Mouse (Mus musculus) C2C12 (cell line): ENCODE results near the gene Agr2. TPM values are rescaled to one million over a fixed set of nuclear protein-coding genes. Genes with fewer than 3 reads are reported as not detected.

ENCODE experiments used
- H3K27me3 ChIP-seq: one replicate; pipeline ENCODE4 v1.6.1; 2011; ENCODE audit not compliant: control insufficient read depth, insufficient read depth, insufficient read length
- H3K36me3 ChIP-seq: one replicate; pipeline ENCODE4 v1.6.1; 2011; ENCODE audit not compliant: control insufficient read depth, insufficient read depth
- H3K4me3 ChIP-seq: one replicate; pipeline ENCODE4 v1.5.1; 2011; ENCODE audit warnings: mild to moderate bottlenecking, control low read depth; ENCODE audit not compliant: poor library complexity, insufficient read depth, severe bottlenecking
- H3K79me2 ChIP-seq: one replicate; pipeline ENCODE4 v1.6.1; 2011; ENCODE audit not compliant: control insufficient read depth, insufficient read depth
- H3K79me3 ChIP-seq: one replicate; pipeline ENCODE4 v1.6.1; 2011; ENCODE audit warnings: low read depth, control low read depth
- H3ac ChIP-seq: one replicate; pipeline ENCODE3; 2011; ENCODE audit warnings: low read depth; ENCODE audit not compliant: control insufficient read depth, insufficient read length
- CEBPB ChIP-seq: IDR thresholded peaks from one replicate; pipeline ENCODE4 v1.6.1; 2011; ENCODE audit warnings: low read depth, mild to moderate bottlenecking, control low read depth, moderate library complexity
- CTCF ChIP-seq: IDR thresholded peaks from one replicate; pipeline ENCODE4 v1.5.1; 2011; ENCODE audit not compliant: control insufficient read depth, insufficient read depth, insufficient read length
- FOSL1 ChIP-seq: IDR thresholded peaks from one replicate; pipeline ENCODE4 v1.8.0; 2011; ENCODE audit warnings: mild to moderate bottlenecking, low read length; ENCODE audit not compliant: poor library complexity, insufficient read depth, severe bottlenecking
- MAX ChIP-seq: IDR thresholded peaks from one replicate; pipeline ENCODE4 v1.6.1; 2011; ENCODE audit warnings: mild to moderate bottlenecking, control low read depth
- MYOD1 ChIP-seq: IDR thresholded peaks from one replicate; pipeline ENCODE4 v1.6.1; 2011; ENCODE audit warnings: low read depth; ENCODE audit not compliant: control insufficient read depth, insufficient read length
- MYOG ChIP-seq: IDR thresholded peaks from one replicate; pipeline ENCODE4 v1.6.1; 2011; ENCODE audit not compliant: control insufficient read depth, insufficient read length; ENCODE audit errors: extremely low read depth
- USF1 ChIP-seq: IDR thresholded peaks from one replicate; pipeline ENCODE4 v1.6.1; 2011; ENCODE audit warnings: low read depth, mild to moderate bottlenecking, control low read depth, moderate library complexity
- long read RNA-seq, 2 experiments: library from polyadenylated mRNA; unstranded; transcript quantifications; one replicate each; pipeline ENCODE4 v2.0.0; 2019 to 2020
- polyA plus RNA-seq: library from polyadenylated mRNA; unstranded; fragments of >200 nt; fragmentation: generic; extraction: Trizol; gene quantifications from one replicate; pipeline ENCODE4 v1.2.1, GENCODE M21; 2012; ENCODE audit warnings: missing spikeins

Gene Agr2
- not detected for polyA plus RNA-seq
- long read RNA-seq, experiment 1: 0 reads
- long read RNA-seq, experiment 2: 0 reads

DNA sequence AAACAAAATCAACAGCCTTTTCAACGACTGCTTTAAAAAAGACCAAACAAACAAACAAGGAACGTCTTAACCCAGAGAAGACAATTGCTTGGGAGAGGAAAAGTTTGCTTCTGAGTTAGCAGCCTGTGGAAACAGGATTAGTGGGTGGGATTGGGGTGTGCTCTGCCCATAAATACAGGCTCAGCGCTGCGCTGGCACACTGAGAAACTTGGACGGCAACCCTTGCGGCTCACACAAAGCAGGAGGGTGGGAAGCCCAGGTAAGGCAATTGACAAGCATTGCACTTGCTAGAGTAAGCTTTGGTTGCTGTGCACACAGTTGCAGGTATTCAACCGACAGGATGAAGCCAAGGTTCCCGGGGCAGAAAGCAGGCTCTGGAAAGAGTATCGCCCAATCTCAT is at the start of gene Agr2:
Gene Agr2, plus strand, starts transcription at position 197 of the 400 bp plus-strand sequence.
- Histone ChIP-seq H3K4me3 (no peak within 1 kb of the TSS), H3K36me3 (no peaks in the 10 kb centered on the region), H3K79me3 (no peaks in the 10 kb centered on the region), H3K79me2 (no peaks in the 10 kb centered on the region), H3K27me3 (no peaks in the 10 kb centered on the region), H3ac (no peak within 1 kb of the TSS)
- TF ChIP-seq USF1 (no peak), CEBPB (no peak), MYOD1 (no peak), FOSL1 (no peak)

DNA sequence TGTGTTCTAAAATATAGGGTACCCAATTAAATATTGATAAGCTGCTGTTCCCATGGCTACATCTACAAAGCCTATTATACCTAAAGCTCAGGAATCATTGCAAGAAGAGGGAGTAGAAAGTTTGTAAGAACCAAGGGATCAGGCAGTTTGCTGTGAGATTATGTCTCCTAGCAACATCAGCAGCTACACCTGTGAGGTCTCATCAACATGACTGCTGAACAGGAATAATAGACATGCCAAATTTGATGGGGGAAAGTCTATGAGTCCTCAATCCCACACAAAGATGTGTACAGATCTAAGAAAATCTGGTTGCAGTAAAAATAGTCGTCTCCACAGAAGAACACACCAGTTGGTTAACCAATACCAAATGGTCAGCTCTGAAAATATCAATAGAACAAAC is 41.0 kb upstream of the Agr2 start:
- Histone ChIP-seq H3K79me3 (no peaks in the 10 kb centered on the region), H3K36me3 (no peaks in the 10 kb centered on the region), H3K4me3 (no peak overlapping the region), H3ac (no peak overlapping the region), H3K27me3 (no peaks in the 10 kb centered on the region), H3K79me2 (no peaks in the 10 kb centered on the region)
- TF ChIP-seq CTCF: no peak
- TF ChIP-seq FOSL1: no peak
- TF ChIP-seq USF1: no peak
- TF ChIP-seq MAX: no peak
- no peak for TF ChIP-seq MYOD1
- no peak for TF ChIP-seq CEBPB
- TF ChIP-seq MYOG: no peak

DNA sequence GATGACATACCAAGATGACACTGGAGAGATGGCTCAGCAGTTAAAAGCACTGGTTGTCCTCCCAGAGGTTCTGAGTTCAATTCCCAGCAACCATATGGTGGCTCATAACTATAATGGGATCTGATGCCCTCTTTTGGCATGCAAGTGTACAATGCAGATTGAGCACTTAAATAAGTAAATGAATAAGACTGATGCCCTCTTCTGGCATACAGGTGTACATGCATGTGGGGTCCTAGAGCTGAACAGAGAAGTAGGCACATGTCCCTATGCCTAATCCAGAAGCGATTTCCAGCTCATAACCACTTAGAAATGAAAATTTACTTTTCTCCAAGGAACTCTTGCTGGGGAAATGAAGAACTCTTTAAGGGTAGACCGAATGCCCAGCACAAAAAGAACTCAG is 35.5 kb upstream of the Agr2 start:
- Histone ChIP-seq H3K27me3 (no peaks in the 10 kb centered on the region), H3K36me3 (no peaks in the 10 kb centered on the region), H3K79me3 (no peaks in the 10 kb centered on the region), H3K79me2 (no peaks in the 10 kb centered on the region), H3ac (no peak overlapping the region), H3K4me3 (no peak overlapping the region)
- no peak for TF ChIP-seq CEBPB
- no peak for TF ChIP-seq MYOG
- no peak for TF ChIP-seq FOSL1
- no peak for TF ChIP-seq CTCF
- TF ChIP-seq USF1: no peak
- no peak for TF ChIP-seq MYOD1
- no peak for TF ChIP-seq MAX

DNA sequence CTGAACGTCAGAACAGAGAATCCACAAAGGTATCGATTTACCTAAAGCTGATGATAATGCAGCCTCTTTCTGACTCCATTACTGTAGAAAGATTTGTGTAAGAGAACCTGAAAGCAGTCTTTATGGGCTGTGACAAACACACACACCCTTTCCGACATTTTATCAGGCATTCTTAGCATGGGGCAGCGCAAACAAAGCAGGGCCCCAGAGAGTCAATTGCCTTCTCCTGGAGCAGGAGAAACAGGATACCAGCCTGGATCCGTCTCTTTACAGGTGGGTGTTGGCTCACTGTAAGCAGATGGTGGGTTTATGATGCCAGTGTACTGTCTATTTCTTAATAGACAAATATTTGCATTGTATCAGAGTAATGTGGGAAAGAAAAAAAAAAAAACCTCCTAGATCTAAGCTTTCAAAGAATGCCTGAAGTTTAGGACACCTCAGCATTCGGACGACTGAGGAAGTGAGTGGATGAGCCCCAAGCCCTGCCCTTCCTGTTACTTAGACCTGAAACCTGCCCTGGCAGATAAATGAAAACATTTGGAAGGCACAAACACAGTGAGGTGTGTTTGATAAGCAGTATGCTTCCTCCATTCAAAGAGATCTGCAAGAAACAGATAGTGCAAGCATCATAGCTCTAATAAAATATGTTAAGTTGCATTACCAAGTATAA is 26.5 kb upstream of the Agr2 start:
- H3K4me3 ChIP-seq: no peak overlapping the region
- H3K79me3 ChIP-seq: no peaks in the 10 kb centered on the region
- TF ChIP-seq MYOD1 (no peak), MYOG (no peak), CTCF (no peak), CEBPB (no peak)
- H3K36me3 ChIP-seq: no peaks in the 10 kb centered on the region
- H3K79me2 ChIP-seq: no peaks in the 10 kb centered on the region
- H3ac ChIP-seq: no peak overlapping the region
- no peaks in the 10 kb centered on the region for H3K27me3 ChIP-seq

DNA sequence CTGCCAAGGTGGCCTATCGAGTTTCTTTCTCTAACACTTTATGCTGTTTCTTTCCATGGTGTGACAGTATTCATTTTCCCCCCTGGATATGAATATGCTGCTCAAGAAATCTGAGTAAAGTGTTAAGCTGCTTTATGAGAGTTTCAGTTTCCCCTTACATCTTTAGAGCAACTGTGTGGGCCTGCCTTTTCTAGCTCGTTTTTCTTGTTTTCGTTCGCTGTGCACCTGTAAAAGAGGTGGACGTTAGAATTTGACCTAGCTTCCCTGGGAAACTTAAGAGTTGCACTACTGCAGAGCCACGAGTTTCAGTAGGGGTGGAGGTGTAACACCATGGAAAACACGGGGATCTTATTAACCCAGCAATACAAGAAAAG is 26.0 kb upstream of the Agr2 start:
- no peaks in the 10 kb centered on the region for H3K36me3 ChIP-seq
- TF ChIP-seq CTCF (no peak), FOSL1 (no peak), MYOD1 (no peak), CEBPB (no peak), MYOG (no peak), USF1 (no peak), MAX (no peak)
- no peak overlapping the region for H3ac ChIP-seq

DNA sequence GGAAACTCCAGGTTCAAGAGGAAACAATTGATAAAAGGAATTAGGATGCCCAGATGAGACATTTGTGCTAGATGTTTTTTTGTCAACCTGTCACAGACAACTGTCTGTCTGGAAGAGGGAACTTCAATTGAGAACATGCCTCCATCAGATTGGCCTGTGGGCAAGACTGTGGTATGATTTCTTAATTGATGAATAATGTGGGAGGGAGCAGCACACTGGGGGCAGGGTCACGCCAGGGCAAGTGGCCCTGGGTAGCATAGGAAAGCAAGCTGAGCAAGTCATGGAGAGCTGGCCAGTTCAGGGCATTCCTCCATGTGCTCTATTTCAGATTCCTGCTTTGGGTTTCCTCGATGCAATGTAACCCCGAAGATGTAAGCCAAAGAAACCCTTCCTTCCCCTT is 16.8 kb upstream of the Agr2 start:
- H3K79me3 ChIP-seq: no peaks in the 10 kb centered on the region
- H3K4me3 ChIP-seq: no peak overlapping the region
- H3K27me3 ChIP-seq: no peaks in the 10 kb centered on the region
- TF ChIP-seq CTCF (no peak), FOSL1 (no peak), MYOD1 (no peak), USF1 (no peak), CEBPB (no peak), MYOG (no peak), MAX (no peak)
- H3K79me2 ChIP-seq: no peaks in the 10 kb centered on the region
- H3ac ChIP-seq: no peak overlapping the region
- no peaks in the 10 kb centered on the region for H3K36me3 ChIP-seq

More for the DNA sequence above, 26.0 kb upstream of the Agr2 start:
- Histone ChIP-seq H3K27me3 (no peaks in the 10 kb centered on the region), H3K79me2 (no peaks in the 10 kb centered on the region), H3K79me3 (no peaks in the 10 kb centered on the region), H3K4me3 (no peak overlapping the region)
